Mouse (Mus musculus): Measurements from ENCODE around the gene Rev1. TPM values are rescaled to one million over a fixed set of nuclear protein-coding genes. Genes with fewer than 3 reads are reported as not detected.
"Not testable (repeated sequence)": the region's sequence is repeated elsewhere in the genome, so short reads cannot be mapped to it uniquely, and the experiment has no call there.

Rev1 gene
- polyA plus RNA-seq, 1 experiment, result 41.6 TPM

GRCm38 (mm10) chr1:38120877-38121276 lies 8.7 kb downstream of the Rev1 start:
- 65% methylated on average over 5 of the region's 5 CpGs for WGBS
- Histone ChIP-seq H3K27ac (ENCODE audit: insufficient read depth, low read length) (no peak overlapping the region), H3K4me3 (replicated peaks; ENCODE audit: insufficient read depth, low read depth, low read length) (no peak overlapping the region), H3K4me1 (ENCODE audit: control insufficient read depth, insufficient read depth, low read length) (no peaks in the 10 kb centered on the region; the same call in 1 of the 2 replicates), H3K27me3 (ENCODE audit: control insufficient read depth, insufficient read depth, low read length) (no peaks in the 10 kb centered on the region)
- TF ChIP-seq POLR2A (IDR thresholded peaks at IDR 0.05; ENCODE audit: borderline replicate concordance, insufficient read depth, low read length), result no peak
- TF ChIP-seq CTCF (IDR thresholded peaks at IDR 0.05; ENCODE audit: borderline replicate concordance, insufficient read depth, low read depth, low read length), result no peak
- DNase-seq, result no peak

GRCm38 (mm10) chr1:38118624-38119023 lies 11.0 kb downstream of the Rev1 start:
- Histone ChIP-seq H3K27me3 (ENCODE audit: control insufficient read depth, insufficient read depth, low read length) (no peaks in the 10 kb centered on the region), H3K27ac (ENCODE audit: insufficient read depth, low read length) (no peak overlapping the region), H3K4me1 (ENCODE audit: control insufficient read depth, insufficient read depth, low read length) (no peaks in the 10 kb centered on the region; the same call in 1 of the 2 replicates), H3K4me3 (replicated peaks; ENCODE audit: insufficient read depth, low read depth, low read length) (no peak overlapping the region)
- 82% methylated on average over 2 of the region's 2 CpGs for WGBS
- TF ChIP-seq CTCF (IDR thresholded peaks at IDR 0.05; ENCODE audit: borderline replicate concordance, insufficient read depth, low read depth, low read length) (no peak), POLR2A (IDR thresholded peaks at IDR 0.05; ENCODE audit: borderline replicate concordance, insufficient read depth, low read length) (no peak)
- no peak for DNase-seq

DNA sequence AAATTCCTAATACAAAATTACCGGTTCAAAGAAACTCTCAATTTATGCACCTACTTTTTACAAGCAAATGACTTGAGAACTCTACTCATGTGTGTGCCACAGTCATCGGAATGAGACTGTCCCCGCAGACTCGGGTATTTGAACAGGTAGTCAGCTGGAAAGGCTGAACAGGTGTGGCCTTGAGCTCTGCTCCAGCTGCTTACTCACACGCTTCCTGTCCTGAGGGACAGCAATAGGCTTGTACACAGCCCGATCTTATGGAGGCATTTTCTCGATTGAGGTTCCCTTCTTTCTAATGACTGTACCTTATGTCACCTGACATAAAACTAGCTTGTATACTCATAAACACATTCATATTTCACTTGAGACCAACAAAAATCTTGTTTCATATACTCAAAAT lies 19.8 kb downstream of the Rev1 start:
- no peak for TF ChIP-seq CTCF (IDR thresholded peaks at IDR 0.05; ENCODE audit: borderline replicate concordance, insufficient read depth, low read depth, low read length)
- no peak for TF ChIP-seq POLR2A (IDR thresholded peaks at IDR 0.05; ENCODE audit: borderline replicate concordance, insufficient read depth, low read length)
- Histone ChIP-seq H3K4me1 (ENCODE audit: control insufficient read depth, insufficient read depth, low read length) (no peaks in the 10 kb centered on the region; the same call in 1 of the 2 replicates), H3K4me3 (replicated peaks; ENCODE audit: insufficient read depth, low read depth, low read length) (no peak overlapping the region), H3K27ac (ENCODE audit: insufficient read depth, low read length) (no peak overlapping the region), H3K27me3 (ENCODE audit: control insufficient read depth, insufficient read depth, low read length) (no peaks in the 10 kb centered on the region)
- no peak for DNase-seq
- 85% methylated on average over 7 of the region's 7 CpGs for WGBS

DNA sequence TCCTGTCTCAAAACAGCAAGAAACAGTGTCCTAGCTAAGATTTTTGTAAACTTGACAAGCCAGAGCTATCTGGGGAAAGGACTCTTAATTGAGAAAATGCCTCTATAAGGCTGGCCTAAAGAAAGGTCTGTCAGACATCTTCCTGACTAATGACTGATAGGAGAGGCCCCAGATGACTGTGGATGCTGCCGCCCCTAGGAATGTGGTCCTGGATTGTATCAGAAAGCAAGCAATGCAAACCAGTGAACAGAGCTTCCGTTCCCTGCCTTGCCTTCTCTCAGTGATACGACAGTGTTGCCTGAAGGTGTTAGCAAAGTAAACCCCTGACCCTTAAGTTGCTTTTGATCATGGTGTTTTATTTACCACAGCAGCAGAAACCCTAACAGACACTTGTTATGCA lies 25.8 kb downstream of the Rev1 start:
- no peaks in the 10 kb centered on the region for H3K27me3 ChIP-seq (ENCODE audit: control insufficient read depth, insufficient read depth, low read length)

GRCm38 (mm10) chr1:38103214-38103613 lies 26.4 kb downstream of the Rev1 start:
- Histone ChIP-seq H3K4me1 (ENCODE audit: control insufficient read depth, insufficient read depth, low read length) (no peaks in the 10 kb centered on the region), H3K27ac (ENCODE audit: insufficient read depth, low read length) (no peak overlapping the region), H3K27me3 (ENCODE audit: control insufficient read depth, insufficient read depth, low read length) (no peaks in the 10 kb centered on the region), H3K4me3 (replicated peaks; ENCODE audit: insufficient read depth, low read depth, low read length) (no peak overlapping the region)
- WGBS, result 90% methylated on average over 1 of the region's 1 CpGs
- no peak for DNase-seq
- TF ChIP-seq POLR2A (IDR thresholded peaks at IDR 0.05; ENCODE audit: borderline replicate concordance, insufficient read depth, low read length) (no peak), CTCF (IDR thresholded peaks at IDR 0.05; ENCODE audit: borderline replicate concordance, insufficient read depth, low read depth, low read length) (no peak)

More for the DNA sequence above, 25.8 kb downstream of the Rev1 start:
- no peak overlapping the region for H3K4me3 ChIP-seq (replicated peaks; ENCODE audit: insufficient read depth, low read depth, low read length)
- no peak for DNase-seq
- 83% methylated on average over 3 of the region's 3 CpGs for WGBS
- H3K27ac ChIP-seq (ENCODE audit: insufficient read depth, low read length), result no peak overlapping the region
- no peaks in the 10 kb centered on the region for H3K4me1 ChIP-seq (ENCODE audit: control insufficient read depth, insufficient read depth, low read length)
- TF ChIP-seq POLR2A (IDR thresholded peaks at IDR 0.05; ENCODE audit: borderline replicate concordance, insufficient read depth, low read length), result no peak
- no peak for TF ChIP-seq CTCF (IDR thresholded peaks at IDR 0.05; ENCODE audit: borderline replicate concordance, insufficient read depth, low read depth, low read length)

DNA sequence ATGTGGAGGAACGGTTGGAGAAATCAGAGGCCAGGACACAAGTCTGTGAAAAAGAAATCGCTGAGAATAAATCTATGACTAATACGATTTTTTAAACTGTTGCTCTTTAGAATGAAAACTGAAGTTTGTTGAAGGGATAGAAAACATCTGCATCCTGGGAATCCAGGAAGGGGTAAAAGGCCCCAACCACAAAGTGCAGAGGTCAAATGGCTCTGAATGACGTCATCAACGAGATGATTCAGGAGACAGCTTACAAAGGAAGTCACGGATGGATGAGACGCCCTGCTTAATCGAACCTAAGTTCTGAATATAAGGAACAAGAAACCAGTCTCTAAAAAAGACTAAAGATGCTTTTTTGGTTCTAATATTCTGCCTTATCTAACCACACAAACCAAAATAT lies 48.3 kb downstream of the Rev1 start:
- no peak for DNase-seq
- H3K4me3 ChIP-seq (replicated peaks; ENCODE audit: insufficient read depth, low read depth, low read length), result no peak overlapping the region
- H3K27ac ChIP-seq (ENCODE audit: insufficient read depth, low read length), result no peak overlapping the region
- H3K4me1 ChIP-seq (ENCODE audit: control insufficient read depth, insufficient read depth, low read length), result no peaks in the 10 kb centered on the region; the same call in 1 of the 2 replicates
- no peaks in the 10 kb centered on the region for H3K27me3 ChIP-seq (ENCODE audit: control insufficient read depth, insufficient read depth, low read length)
- 69% methylated on average over 8 of the region's 8 CpGs for WGBS
- TF ChIP-seq CTCF (IDR thresholded peaks at IDR 0.05; ENCODE audit: borderline replicate concordance, insufficient read depth, low read depth, low read length), result no peak
- TF ChIP-seq POLR2A (IDR thresholded peaks at IDR 0.05; ENCODE audit: borderline replicate concordance, insufficient read depth, low read length), result no peak

GRCm38 (mm10) chr1:38071326-38071725 lies 58.3 kb downstream of the Rev1 start:
- Histone ChIP-seq H3K4me1 (ENCODE audit: control insufficient read depth, insufficient read depth, low read length) (peaks cover 9% of the 10 kb centered on the region), H3K27me3 (ENCODE audit: control insufficient read depth, insufficient read depth, low read length) (no peaks in the 10 kb centered on the region), H3K4me3 (replicated peaks; ENCODE audit: insufficient read depth, low read depth, low read length) (no peak overlapping the region), H3K27ac (ENCODE audit: insufficient read depth, low read length) (no peak overlapping the region)
- no peak for TF ChIP-seq CTCF (IDR thresholded peaks at IDR 0.05; ENCODE audit: borderline replicate concordance, insufficient read depth, low read depth, low read length)
- no peak for TF ChIP-seq POLR2A (IDR thresholded peaks at IDR 0.05; ENCODE audit: borderline replicate concordance, insufficient read depth, low read length)
- 80% methylated on average over 8 of the region's 8 CpGs for WGBS
- no peak for DNase-seq

DNA sequence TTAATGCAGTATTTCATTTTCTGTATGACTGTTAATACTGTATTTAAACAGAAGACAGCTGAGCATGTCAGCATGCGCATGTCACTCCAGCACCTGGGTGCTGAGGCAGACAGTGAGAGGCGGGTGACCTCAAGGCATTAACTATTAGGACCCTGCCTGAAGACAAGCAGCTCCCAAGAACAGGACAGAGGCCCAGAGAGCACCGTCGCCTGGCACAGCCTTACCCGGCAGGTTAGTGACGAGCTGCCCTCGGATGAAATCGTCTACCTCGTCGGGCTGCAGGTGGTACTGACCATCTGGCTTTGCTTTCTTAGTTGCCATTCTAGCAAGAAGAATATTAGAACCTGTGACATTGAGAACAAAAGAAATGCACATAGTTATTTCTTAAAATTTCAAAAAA lies 62.3 kb downstream of the Rev1 start:
- Histone ChIP-seq H3K4me3 (replicated peaks; ENCODE audit: insufficient read depth, low read depth, low read length) (no peak overlapping the region), H3K27me3 (ENCODE audit: control insufficient read depth, insufficient read depth, low read length) (no peaks in the 10 kb centered on the region), H3K27ac (ENCODE audit: insufficient read depth, low read length) (no peak overlapping the region), H3K4me1 (ENCODE audit: control insufficient read depth, insufficient read depth, low read length) (peaks cover 4% of the 10 kb centered on the region)
- WGBS, result 29% methylated on average over 10 of the region's 10 CpGs
- peak; percentile 46 to 58 for DNase-seq
- TF ChIP-seq POLR2A (IDR thresholded peaks at IDR 0.05; ENCODE audit: borderline replicate concordance, insufficient read depth, low read length) (no peak), CTCF (IDR thresholded peaks at IDR 0.05; ENCODE audit: borderline replicate concordance, insufficient read depth, low read depth, low read length) (no peak)

- WGBS, result 11% methylated on average over 2 of the region's 2 CpGs
- not testable (repeated sequence) for H3K4me1 ChIP-seq (ENCODE audit: control insufficient read depth, insufficient read depth, low read length); H3K27me3 ChIP-seq (ENCODE audit: control insufficient read depth, insufficient read depth, low read length); H3K4me3 ChIP-seq (replicated peaks; ENCODE audit: insufficient read depth, low read depth, low read length)
- peak in 1 of 2 experiments; percentile 70 for DNase-seq
- peak overlapping the region; percentile 4; the same call in 1 of the 2 replicates for H3K27ac ChIP-seq (ENCODE audit: insufficient read depth, low read length)
These were observed 67.4 kb downstream of the Rev1 start for GRCm38 (mm10) chr1:38062156-38062555.
